Mouse (Mus musculus) embryonic facial prominence, embryonic 15.5 days (tissue): ENCODE measurements around the gene Sprr2i. TPM values are rescaled to one million over a fixed set of nuclear protein-coding genes. Genes with fewer than 3 reads are reported as not detected.

ENCODE experiments used
- ATAC-seq: fragments of 200-750 bp; cut with Nextera tagmentation; 2 replicates; pipeline ENCODE4 v1.8.0; 2017; ENCODE audit warnings: low read depth, moderate TSS enrichment; ENCODE audit not compliant: insufficient number of reproducible peaks, low FRiP score, low TSS enrichment
- H3K27ac ChIP-seq: fragments of 300-500 bp; sonication (generic); replicated peaks from 2 replicates; pipeline ENCODE4 v1.5.1; 2015; ENCODE audit warnings: mild to moderate bottlenecking, inconsistent platforms
- H3K27me3 ChIP-seq: fragments of 300-500 bp; sonication (generic); 2 replicates; pipeline ENCODE4 v1.6.1; 2015; ENCODE audit warnings: inconsistent platforms
- H3K36me3 ChIP-seq: fragments of 300-500 bp; sonication (generic); 2 replicates; pipeline ENCODE4 v1.6.1; 2015; ENCODE audit warnings: mild to moderate bottlenecking, inconsistent platforms
- H3K4me1 ChIP-seq: fragments of 300-500 bp; sonication (generic); 2 replicates; pipeline ENCODE4 v1.6.1; 2015; ENCODE audit warnings: inconsistent platforms
- H3K4me2 ChIP-seq: fragments of 300-500 bp; sonication (generic); replicated peaks from 2 replicates; pipeline ENCODE4 v1.6.1; 2015; ENCODE audit warnings: mild to moderate bottlenecking, inconsistent platforms
- H3K4me3 ChIP-seq: fragments of 300-500 bp; sonication (generic); replicated peaks from 2 replicates; pipeline ENCODE4 v1.5.1; 2015; ENCODE audit warnings: mild to moderate bottlenecking, inconsistent platforms
- H3K9ac ChIP-seq: fragments of 300-500 bp; sonication (generic); 2 replicates; pipeline ENCODE4 v1.6.1; 2015; ENCODE audit warnings: inconsistent platforms
- H3K9me3 ChIP-seq: fragments of 300-500 bp; sonication (generic); replicated peaks from 2 replicates; pipeline ENCODE4 v1.6.1; 2016; ENCODE audit warnings: inconsistent platforms
- WGBS: fragments of 180-500 bp; shearing (Covaris S2); methylation state at CpG from one replicate; pipeline ENCODE4 v1.1.7; 2015; 5-methylcytosine and 5-hydroxymethylcytosine counted together
- polyA plus RNA-seq: library from polyadenylated mRNA; unstranded; fragments of >200 nt; fragmentation: Nextera tagmentation; extraction: Ambion mirVana; gene quantifications from 2 replicates; pipeline ENCODE4 v1.2.1, GENCODE M21; 2015

Gene Sprr2i
- polyA plus RNA-seq, 1 experiment from 2014 or later, result not detected

- Histone ChIP-seq H3K27me3 (no peaks in the 10 kb centered on the region), H3K4me2 (no peak within 1 kb of the TSS), H3K9ac (no peak within 1 kb of the TSS), H3K36me3 (no peaks in the 10 kb centered on the region), H3K4me1 (no peaks in the 10 kb centered on the region), H3K9me3 (no peaks in the 10 kb centered on the region), H3K4me3 (no peak within 1 kb of the TSS), H3K27ac (no peak within 1 kb of the TSS)
- ATAC-seq, result no peak
- 66% methylated on average over 2 of the region's 2 CpGs for WGBS
Observed at GRCm38 (mm10) chr3:92458620-92459019, 50.8 kb downstream of the Sprr2i start, which contains the start of gene Sprr3. TSS of gene Sprr3 (minus strand) at chr3:92458720.

Other genes starting within 250 kb of the Sprr2i start
- gene Sprr2a1, start 192.2 kb upstream of the Sprr2i start, polyA plus RNA-seq, result 0.12 TPM in 1 of 2 replicates, not detected in the other
- gene Sprr2a2, start 192.1 kb upstream of the Sprr2i start, polyA plus RNA-seq, result 2.5 and 6.2 TPM in 2 replicates
- 0.39 TPM in 1 of 2 replicates, not detected in the other for gene Sprr2a3, start 122.6 kb upstream of the Sprr2i start, polyA plus RNA-seq
- gene Sprr2b, start 91.4 kb upstream of the Sprr2i start, polyA plus RNA-seq, result 0.29 TPM in 1 of 2 replicates, not detected in the other
- gene Sprr2d, start 68.9 kb upstream of the Sprr2i start, polyA plus RNA-seq, result not detected in 2 replicates
- not detected in 2 replicates for gene Sprr2e, start 55.8 kb upstream of the Sprr2i start, polyA plus RNA-seq
- not detected in 2 replicates for gene Sprr2f, start 42.8 kb upstream of the Sprr2i start, polyA plus RNA-seq
- 1.5 and 4.6 TPM in 2 replicates for gene Sprr2h, start 22.3 kb upstream of the Sprr2i start, polyA plus RNA-seq
- gene Sprr2j-ps, start 10.1 kb downstream of the Sprr2i start, polyA plus RNA-seq, result 0.26 TPM in 1 of 2 replicates, not detected in the other
- 8.5 and 21.1 TPM in 2 replicates for gene Gm9774, start 21.4 kb downstream of the Sprr2i start, polyA plus RNA-seq
- gene Sprr2k, start 24.6 kb downstream of the Sprr2i start, polyA plus RNA-seq, result 1.2 TPM in 2 replicates
- gene Sprr1b, start 30.8 kb downstream of the Sprr2i start, polyA plus RNA-seq, result 50.3 and 55.6 TPM in 2 replicates
- gene Sprr3, start 50.7 kb downstream of the Sprr2i start, polyA plus RNA-seq, result 27.2 and 28.3 TPM in 2 replicates
- 303 and 332 TPM in 2 replicates for gene Sprr1a, start 77.9 kb downstream of the Sprr2i start, polyA plus RNA-seq
- 2.3 and 6.7 TPM in 2 replicates for gene Sprr4, start 92.5 kb downstream of the Sprr2i start, polyA plus RNA-seq
- gene 2310046K23Rik, start 126.5 kb downstream of the Sprr2i start, polyA plus RNA-seq, result 5.0 and 5.6 TPM in 2 replicates
- 11.6 and 13.2 TPM in 2 replicates for gene Ivl, start 165.7 kb downstream of the Sprr2i start, polyA plus RNA-seq
- not detected in 2 replicates for gene Smcp, start 181.0 kb downstream of the Sprr2i start, polyA plus RNA-seq
- gene 2210017I01Rik, start 199.5 kb downstream of the Sprr2i start, polyA plus RNA-seq, result 0.89 and 1.1 TPM in 2 replicates
- gene Lce6a, start 213.7 kb downstream of the Sprr2i start, polyA plus RNA-seq, result 7.3 TPM in 2 replicates
- 6.2 and 8.1 TPM in 2 replicates for gene Lce1a1, start 240.3 kb downstream of the Sprr2i start, polyA plus RNA-seq
- gene Lce1b, start 248.9 kb downstream of the Sprr2i start, polyA plus RNA-seq, result 2.0 and 2.4 TPM in 2 replicates